Mouse (Mus musculus): Measurements from ENCODE around the gene Dscaml1. TPM values are rescaled to one million over a fixed set of nuclear protein-coding genes. Genes with fewer than 3 reads are reported as not detected.

Dscaml1 gene
- polyA plus RNA-seq, 1 experiment from 2014 or later: 15.1 TPM

DNA sequence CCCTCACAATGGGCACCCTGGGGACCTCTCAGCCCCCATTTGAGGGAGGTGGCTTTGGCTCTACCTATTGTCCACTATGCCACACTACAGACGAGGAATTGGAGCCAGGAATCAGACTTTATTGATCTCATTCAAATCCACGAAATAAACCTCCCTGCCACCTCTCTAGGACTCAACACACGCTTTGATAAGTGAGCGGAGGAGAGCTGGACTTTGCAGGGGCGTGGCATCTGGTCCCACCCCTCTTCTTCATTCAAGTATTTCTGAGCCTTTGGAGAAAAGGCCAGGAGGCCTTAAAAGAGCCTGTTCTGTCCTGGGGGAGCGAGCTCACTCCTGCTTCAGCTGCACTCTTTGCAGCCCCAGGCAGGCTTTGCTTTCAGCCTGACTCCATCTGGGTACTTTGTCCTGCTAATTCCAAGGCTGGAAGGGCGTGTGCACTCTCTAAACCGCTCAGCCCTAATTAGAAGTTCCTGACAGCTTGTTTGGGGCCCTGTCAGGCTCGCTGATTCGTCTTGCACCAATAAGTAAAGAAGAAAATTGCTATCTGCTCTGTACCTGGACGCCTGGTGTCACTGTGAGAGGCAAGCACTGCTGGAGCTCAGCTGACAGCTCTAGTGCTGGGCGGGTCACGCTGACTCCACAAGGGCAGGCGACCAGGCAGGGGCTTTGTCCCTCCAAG lies 75.7 kb downstream of the Dscaml1 start:
- ATAC-seq (ENCODE audit: low FRiP score) (no peak), DNase-seq (ENCODE audit: low spot score) (no peak)
- H3K4me1 ChIP-seq (replicated peaks; ENCODE audit: control insufficient read depth, insufficient read depth, low read length): peaks cover 24% of the 10 kb centered on the region
- 15% methylated on average over 14 of the region's 14 CpGs for WGBS
- H3K27ac ChIP-seq: no peak overlapping the region
- H3K27me3 ChIP-seq (ENCODE audit: control insufficient read depth, insufficient read depth, low read length): no peaks in the 10 kb centered on the region
- H3K9me3 ChIP-seq (ENCODE audit: control insufficient read depth, low read length): no peaks in the 10 kb centered on the region
- no peak overlapping the region for H3K4me3 ChIP-seq (replicated peaks; ENCODE audit: low read length)
- no peaks in the 10 kb centered on the region for H3K36me3 ChIP-seq (replicated peaks; ENCODE audit: control insufficient read depth, insufficient read depth)
- no peak overlapping the region for H3K4me2 ChIP-seq (replicated peaks)
- no peak overlapping the region for H3K9ac ChIP-seq

- DNase-seq (ENCODE audit: low spot score): no peak
- Histone ChIP-seq H3K27ac (peak overlapping the region; percentile 45; the same call in 1 of the 2 replicates), H3K4me3 (replicated peaks; ENCODE audit: low read length) (no peak overlapping the region), H3K4me2 (replicated peaks) (no peak overlapping the region), H3K4me1 (replicated peaks; ENCODE audit: control insufficient read depth, insufficient read depth, low read length) (peaks cover 27% of the 10 kb centered on the region), H3K9me3 (ENCODE audit: control insufficient read depth, low read length) (no peaks in the 10 kb centered on the region), H3K9ac (no peak overlapping the region), H3K27me3 (ENCODE audit: control insufficient read depth, insufficient read depth, low read length) (no peaks in the 10 kb centered on the region), H3K36me3 (replicated peaks; ENCODE audit: control insufficient read depth, insufficient read depth) (no peaks in the 10 kb centered on the region)
- 46% methylated on average over 5 of the region's 5 CpGs for WGBS
- no peak for ATAC-seq (ENCODE audit: low FRiP score)
Observed at GRCm38 (mm10) chr9:45504977-45505376, 78.5 kb downstream of the Dscaml1 start.

GRCm38 (mm10) chr9:45505487-45505939 lies 79.1 kb downstream of the Dscaml1 start:
- Histone ChIP-seq H3K9ac (no peak overlapping the region), H3K27ac (peak overlapping the region; percentile 45), H3K9me3 (ENCODE audit: control insufficient read depth, low read length) (no peaks in the 10 kb centered on the region), H3K4me1 (replicated peaks; ENCODE audit: control insufficient read depth, insufficient read depth, low read length) (peaks cover 32% of the 10 kb centered on the region), H3K4me2 (replicated peaks) (no peak overlapping the region), H3K36me3 (replicated peaks; ENCODE audit: control insufficient read depth, insufficient read depth) (no peaks in the 10 kb centered on the region), H3K27me3 (ENCODE audit: control insufficient read depth, insufficient read depth, low read length) (no peaks in the 10 kb centered on the region), H3K4me3 (replicated peaks; ENCODE audit: low read length) (no peak overlapping the region)
- WGBS: 57% methylated on average over 4 of the region's 4 CpGs
- ATAC-seq (ENCODE audit: low FRiP score): peak; percentile 61; the same call in 1 of the 2 replicates
- DNase-seq (ENCODE audit: low spot score): no peak

DNA sequence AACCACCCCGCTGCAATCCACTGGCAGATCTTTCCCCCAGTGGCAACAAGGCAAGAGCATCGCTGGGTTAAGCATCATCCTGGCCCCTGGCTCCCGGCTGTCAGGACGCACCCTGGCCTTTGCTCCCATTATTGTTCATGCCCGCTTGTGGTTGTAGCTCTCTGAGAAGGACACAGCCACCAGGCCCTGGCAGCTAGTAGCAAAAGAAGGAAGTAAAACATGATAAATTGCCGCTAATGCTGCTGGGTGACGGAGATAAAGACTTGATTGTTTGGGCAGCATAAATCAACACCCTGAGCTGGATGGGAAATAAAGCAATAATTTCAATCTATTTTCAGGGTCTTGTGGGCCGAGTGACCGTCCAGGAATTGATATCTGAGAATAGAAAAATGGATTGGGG lies 81.1 kb downstream of the Dscaml1 start:
- Histone ChIP-seq H3K27ac (no peak overlapping the region), H3K4me2 (replicated peaks) (no peak overlapping the region), H3K4me3 (replicated peaks; ENCODE audit: low read length) (no peak overlapping the region), H3K9ac (no peak overlapping the region), H3K36me3 (replicated peaks; ENCODE audit: control insufficient read depth, insufficient read depth) (no peaks in the 10 kb centered on the region), H3K4me1 (replicated peaks; ENCODE audit: control insufficient read depth, insufficient read depth, low read length) (peaks cover 32% of the 10 kb centered on the region), H3K27me3 (ENCODE audit: control insufficient read depth, insufficient read depth, low read length) (no peaks in the 10 kb centered on the region), H3K9me3 (ENCODE audit: control insufficient read depth, low read length) (no peaks in the 10 kb centered on the region)
- ATAC-seq (ENCODE audit: low FRiP score) (no peak), DNase-seq (ENCODE audit: low spot score) (no peak)
- 34% methylated on average over 9 of the region's 9 CpGs for WGBS

- peaks cover 18% of the 10 kb centered on the region for H3K4me1 ChIP-seq (replicated peaks; ENCODE audit: control insufficient read depth, insufficient read depth, low read length)
- DNase-seq (ENCODE audit: low spot score) (no peak), ATAC-seq (ENCODE audit: low FRiP score) (no peak)
- H3K36me3 ChIP-seq (replicated peaks; ENCODE audit: control insufficient read depth, insufficient read depth): no peaks in the 10 kb centered on the region
- no peaks in the 10 kb centered on the region for H3K9me3 ChIP-seq (ENCODE audit: control insufficient read depth, low read length)
- H3K9ac ChIP-seq: no peak overlapping the region
- WGBS: 46% methylated on average over 10 of the region's 10 CpGs
- H3K4me3 ChIP-seq (replicated peaks; ENCODE audit: low read length): no peak overlapping the region
- H3K27ac ChIP-seq: peak overlapping the region; percentile 57
- no peak overlapping the region for H3K4me2 ChIP-seq (replicated peaks)
- no peaks in the 10 kb centered on the region for H3K27me3 ChIP-seq (ENCODE audit: control insufficient read depth, insufficient read depth, low read length)
Observed at GRCm38 (mm10) chr9:45510806-45511546, 84.5 kb downstream of the Dscaml1 start.

DNA sequence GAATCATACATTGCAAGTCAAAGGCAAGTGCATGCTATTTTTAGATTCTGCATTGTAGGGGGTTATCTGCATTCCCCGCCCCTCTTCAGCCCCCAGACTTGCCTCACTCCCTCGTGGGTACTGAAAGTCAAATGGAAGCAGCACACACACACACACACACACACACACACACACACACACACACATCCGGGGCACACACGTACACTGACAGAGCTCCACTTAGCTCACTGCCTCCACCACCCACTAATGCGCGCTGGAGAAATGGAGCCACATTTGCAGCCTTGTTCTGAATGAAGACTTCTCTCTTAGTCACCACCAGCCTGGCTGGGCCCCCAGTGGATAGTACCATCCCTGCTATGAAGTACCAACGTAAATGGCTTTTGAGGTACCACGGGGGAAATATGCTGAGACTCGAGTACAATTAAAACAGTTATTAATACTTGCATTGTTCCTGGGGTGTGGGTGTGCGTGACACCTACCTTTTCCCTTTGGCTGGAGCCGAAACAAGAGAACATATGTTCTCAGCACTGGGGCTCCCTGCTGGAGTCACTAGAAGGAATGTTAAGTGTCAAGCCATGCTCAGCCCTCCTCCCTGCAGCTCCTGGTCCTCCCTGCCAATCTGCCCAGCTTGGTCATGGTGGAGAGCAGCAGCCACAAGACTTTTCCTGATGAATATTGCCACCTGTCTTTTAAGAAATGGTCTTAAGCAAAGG lies 91.7 kb downstream of the Dscaml1 start:
- no peak overlapping the region for H3K9ac ChIP-seq
- WGBS: 74% methylated on average over 11 of the region's 11 CpGs
- DNase-seq (ENCODE audit: low spot score) (no peak), ATAC-seq (ENCODE audit: low FRiP score) (no peak)
- no peak overlapping the region for H3K4me2 ChIP-seq (replicated peaks)
- H3K9me3 ChIP-seq (ENCODE audit: control insufficient read depth, low read length): no peaks in the 10 kb centered on the region
- no peaks in the 10 kb centered on the region for H3K4me1 ChIP-seq (replicated peaks; ENCODE audit: control insufficient read depth, insufficient read depth, low read length)
- H3K27me3 ChIP-seq (ENCODE audit: control insufficient read depth, insufficient read depth, low read length): no peaks in the 10 kb centered on the region
- H3K4me3 ChIP-seq (replicated peaks; ENCODE audit: low read length): no peak overlapping the region
- no peaks in the 10 kb centered on the region for H3K36me3 ChIP-seq (replicated peaks; ENCODE audit: control insufficient read depth, insufficient read depth)
- H3K27ac ChIP-seq: no peak overlapping the region

- DNase-seq (ENCODE audit: low spot score): no peak
- H3K4me3 ChIP-seq (replicated peaks; ENCODE audit: low read length): no peak overlapping the region
Observed at GRCm38 (mm10) chr9:45519841-45520240, 93.4 kb downstream of the Dscaml1 start.

DNA sequence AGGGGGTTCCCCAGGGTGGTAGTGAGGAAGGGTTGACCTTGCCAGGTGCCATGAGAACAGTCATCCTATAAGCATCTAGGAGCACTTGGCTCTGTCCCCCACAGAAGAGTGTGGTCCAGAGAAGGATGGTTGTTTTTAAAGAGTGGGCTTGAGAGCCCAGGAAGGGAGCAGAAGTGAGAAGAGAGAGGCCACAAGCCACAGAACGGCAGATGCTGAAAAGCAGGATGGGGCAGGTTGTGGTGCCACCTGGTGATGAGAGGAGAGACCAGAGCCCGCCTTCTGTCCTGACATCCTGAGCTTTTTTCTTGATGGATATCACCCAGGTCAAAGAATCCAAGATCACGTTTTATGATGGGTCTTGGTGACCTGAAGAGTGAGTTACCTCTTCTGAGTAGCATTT lies 96.4 kb downstream of the Dscaml1 start:
- no peak overlapping the region for H3K4me3 ChIP-seq (replicated peaks; ENCODE audit: low read length)
- H3K4me1 ChIP-seq (replicated peaks; ENCODE audit: control insufficient read depth, insufficient read depth, low read length): no peaks in the 10 kb centered on the region
- no peak overlapping the region for H3K4me2 ChIP-seq (replicated peaks)
- ATAC-seq (ENCODE audit: low FRiP score) (no peak), DNase-seq (ENCODE audit: low spot score) (no peak)
- H3K27ac ChIP-seq: no peak overlapping the region
- H3K27me3 ChIP-seq (ENCODE audit: control insufficient read depth, insufficient read depth, low read length): no peaks in the 10 kb centered on the region
- no peaks in the 10 kb centered on the region for H3K9me3 ChIP-seq (ENCODE audit: control insufficient read depth, low read length)
- H3K9ac ChIP-seq: no peak overlapping the region
- H3K36me3 ChIP-seq (replicated peaks; ENCODE audit: control insufficient read depth, insufficient read depth): no peaks in the 10 kb centered on the region
- 77% methylated on average over 3 of the region's 3 CpGs for WGBS

More at GRCm38 (mm10) chr9:45519841-45520240, 93.4 kb downstream of the Dscaml1 start:
- Histone ChIP-seq H3K27me3 (ENCODE audit: control insufficient read depth, insufficient read depth, low read length) (no peaks in the 10 kb centered on the region), H3K36me3 (replicated peaks; ENCODE audit: control insufficient read depth, insufficient read depth) (no peaks in the 10 kb centered on the region), H3K27ac (no peak overlapping the region), H3K9ac (no peak overlapping the region), H3K4me2 (replicated peaks) (no peak overlapping the region), H3K9me3 (ENCODE audit: control insufficient read depth, low read length) (no peaks in the 10 kb centered on the region), H3K4me1 (replicated peaks; ENCODE audit: control insufficient read depth, insufficient read depth, low read length) (no peaks in the 10 kb centered on the region)
- 88% methylated on average over 6 of the region's 6 CpGs for WGBS
- ATAC-seq (ENCODE audit: low FRiP score): no peak

GRCm38 (mm10) chr9:45524505-45524904 lies 98.1 kb downstream of the Dscaml1 start:
- ATAC-seq (ENCODE audit: low FRiP score): no peak
- Histone ChIP-seq H3K9me3 (ENCODE audit: control insufficient read depth, low read length) (no peaks in the 10 kb centered on the region), H3K9ac (no peak overlapping the region), H3K27me3 (ENCODE audit: control insufficient read depth, insufficient read depth, low read length) (no peaks in the 10 kb centered on the region), H3K4me2 (replicated peaks) (no peak overlapping the region), H3K27ac (no peak overlapping the region), H3K4me3 (replicated peaks; ENCODE audit: low read length) (no peak overlapping the region), H3K36me3 (replicated peaks; ENCODE audit: control insufficient read depth, insufficient read depth) (no peaks in the 10 kb centered on the region), H3K4me1 (replicated peaks; ENCODE audit: control insufficient read depth, insufficient read depth, low read length) (peaks cover 3% of the 10 kb centered on the region)
- DNase-seq (ENCODE audit: low spot score): no peak
- 81% methylated on average over 8 of the region's 8 CpGs for WGBS

Measured in hindbrain, embryonic 14.5 days (tissue).